Mouse (Mus musculus) forebrain, embryonic 15.5 days (tissue): Measurements from ENCODE around the gene Mmrn1. TPM values are rescaled to one million over a fixed set of nuclear protein-coding genes. Genes with fewer than 3 reads are reported as not detected.

Experiments
- ATAC-seq: fragments of 200-750 bp; cut with Nextera tagmentation; replicated peaks from 2 replicates; pipeline ENCODE4 v1.8.0; 2017; ENCODE audit warnings: mild to moderate bottlenecking, moderate TSS enrichment, moderate library complexity
- H3K27ac ChIP-seq: fragments of 300-500 bp; sonication (generic); replicated peaks from 2 replicates; pipeline ENCODE4 v1.5.1; 2015; ENCODE audit warnings: mild to moderate bottlenecking, inconsistent platforms
- H3K27me3 ChIP-seq: fragments of 300-500 bp; sonication (generic); 2 replicates; pipeline ENCODE4 v1.6.1; 2015; ENCODE audit warnings: inconsistent platforms
- H3K36me3 ChIP-seq: fragments of 300-500 bp; sonication (generic); 2 replicates; pipeline ENCODE4 v1.6.1; 2015; ENCODE audit warnings: mild to moderate bottlenecking, inconsistent platforms
- H3K4me1 ChIP-seq: fragments of 300-500 bp; sonication (generic); 2 replicates; pipeline ENCODE4 v1.6.1; 2015; ENCODE audit warnings: inconsistent platforms
- H3K4me2 ChIP-seq: fragments of 300-500 bp; sonication (generic); replicated peaks from 2 replicates; pipeline ENCODE4 v1.6.1; 2015; ENCODE audit warnings: mild to moderate bottlenecking, inconsistent platforms
- H3K4me3 ChIP-seq: fragments of 300-500 bp; sonication (generic); 2 replicates; pipeline ENCODE4 v1.5.1; 2015; ENCODE audit warnings: mild to moderate bottlenecking, inconsistent platforms
- H3K9ac ChIP-seq: fragments of 300-500 bp; sonication (generic); replicated peaks from 2 replicates; pipeline ENCODE4 v1.6.1; 2015; ENCODE audit warnings: mild to moderate bottlenecking, inconsistent platforms
- H3K9me3 ChIP-seq: fragments of 300-500 bp; sonication (generic); 2 replicates; pipeline ENCODE4 v1.6.1; 2016; ENCODE audit warnings: inconsistent platforms
- WGBS: fragments of 180-500 bp; shearing (Covaris S2); methylation state at CpG from one replicate; pipeline ENCODE4 v1.1.7; 2015; ENCODE audit warnings: mixed read lengths; 5-methylcytosine and 5-hydroxymethylcytosine counted together
- polyA plus RNA-seq: library from polyadenylated mRNA; unstranded; fragments of >200 nt; fragmentation: Nextera tagmentation; extraction: Ambion mirVana; gene quantifications from 2 replicates; pipeline ENCODE4 v1.2.1, GENCODE M21; 2015

Gene Mmrn1
- polyA plus RNA-seq, 1 experiment from 2014 or later, result 1.6 TPM

DNA sequence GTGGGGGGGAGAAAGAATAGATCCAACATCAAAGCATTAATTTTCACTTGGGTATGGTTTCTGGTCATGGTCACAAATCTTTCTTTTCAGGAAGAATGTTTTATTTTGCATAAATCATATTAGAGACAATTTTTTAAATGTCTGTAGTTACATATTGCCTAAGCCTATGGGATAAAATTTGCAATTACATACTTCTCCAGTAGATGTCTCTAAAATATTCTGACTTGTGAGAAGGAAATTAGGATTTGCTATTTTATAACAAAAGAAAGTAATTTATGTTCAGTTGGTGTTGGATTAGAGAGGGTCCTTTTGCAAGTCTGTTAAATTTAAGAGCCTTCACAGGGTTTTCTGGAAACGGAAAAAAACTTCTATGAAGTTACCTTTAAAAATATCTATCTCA is 39.0 kb downstream of the Mmrn1 start:
- H3K27ac ChIP-seq, result no peak overlapping the region
- H3K4me3 ChIP-seq, result no peak overlapping the region
- no peaks in the 10 kb centered on the region for H3K27me3 ChIP-seq
- H3K9ac ChIP-seq, result no peak overlapping the region
- 0 out of 2 replicates have a peak, but pooled peaks cover 6% of the 10 kb centered on the region for H3K4me1 ChIP-seq
- no peak overlapping the region for H3K4me2 ChIP-seq
- no peaks in the 10 kb centered on the region for H3K9me3 ChIP-seq
- WGBS, result 76% methylated on average over 1 of the region's 1 CpGs
- ATAC-seq, result no peak
- H3K36me3 ChIP-seq, result no peaks in the 10 kb centered on the region

DNA sequence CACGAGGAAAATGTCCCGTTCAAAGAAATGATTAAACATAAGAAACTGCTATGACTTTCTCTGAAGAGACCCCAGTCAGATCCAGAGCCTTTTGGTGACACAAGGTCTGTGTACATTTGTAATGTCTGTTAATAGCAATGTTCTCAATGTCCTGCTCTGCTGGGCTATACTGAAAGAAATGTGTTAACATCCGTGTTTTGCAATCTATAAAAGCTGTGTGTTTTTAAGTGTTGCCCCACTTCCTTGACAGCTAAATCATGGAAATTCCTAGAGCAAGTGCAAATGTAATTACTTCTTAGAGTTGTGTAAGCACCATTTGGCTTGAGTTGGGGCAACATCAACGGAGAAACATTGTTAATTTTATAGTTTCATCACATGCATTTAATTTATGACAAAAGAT is 42.2 kb downstream of the Mmrn1 start:
- Histone ChIP-seq H3K4me3 (no peak overlapping the region), H3K9me3 (no peaks in the 10 kb centered on the region), H3K27me3 (no peaks in the 10 kb centered on the region), H3K4me1 (0 out of 2 replicates have a peak, but pooled peaks cover 6% of the 10 kb centered on the region), H3K4me2 (no peak overlapping the region), H3K9ac (no peak overlapping the region), H3K36me3 (no peaks in the 10 kb centered on the region), H3K27ac (no peak overlapping the region)
- no peak for ATAC-seq
- 81% methylated on average over 4 of the region's 4 CpGs for WGBS

DNA sequence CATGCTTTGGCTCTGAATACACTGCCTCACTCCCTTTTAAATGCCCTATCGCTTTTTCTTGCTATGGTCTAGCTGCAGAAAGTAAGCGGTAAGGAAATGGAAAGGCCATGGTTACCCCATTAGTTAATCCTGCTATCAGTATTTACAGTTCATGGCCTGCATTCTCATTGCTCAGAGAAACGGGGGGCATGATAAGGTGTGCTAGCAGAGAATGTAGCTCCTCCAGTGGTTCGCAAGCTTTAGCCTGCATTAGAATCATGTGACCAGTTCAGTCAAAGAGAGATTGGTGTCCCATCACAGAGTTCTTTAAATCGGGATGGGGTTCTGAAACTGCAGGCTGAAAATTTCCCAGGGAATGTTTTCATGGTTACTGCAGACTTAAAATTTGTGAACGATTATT is 44.6 kb downstream of the Mmrn1 start:
- no peak overlapping the region for H3K4me3 ChIP-seq
- no peak overlapping the region for H3K9ac ChIP-seq
- H3K9me3 ChIP-seq, result no peaks in the 10 kb centered on the region
- H3K36me3 ChIP-seq, result no peaks in the 10 kb centered on the region
- H3K27me3 ChIP-seq, result no peaks in the 10 kb centered on the region
- no peak overlapping the region for H3K27ac ChIP-seq
- H3K4me1 ChIP-seq, result no peaks in the 10 kb centered on the region
- no peak for ATAC-seq
- no peak overlapping the region for H3K4me2 ChIP-seq
- WGBS, result 64% methylated on average over 6 of the region's 6 CpGs

DNA sequence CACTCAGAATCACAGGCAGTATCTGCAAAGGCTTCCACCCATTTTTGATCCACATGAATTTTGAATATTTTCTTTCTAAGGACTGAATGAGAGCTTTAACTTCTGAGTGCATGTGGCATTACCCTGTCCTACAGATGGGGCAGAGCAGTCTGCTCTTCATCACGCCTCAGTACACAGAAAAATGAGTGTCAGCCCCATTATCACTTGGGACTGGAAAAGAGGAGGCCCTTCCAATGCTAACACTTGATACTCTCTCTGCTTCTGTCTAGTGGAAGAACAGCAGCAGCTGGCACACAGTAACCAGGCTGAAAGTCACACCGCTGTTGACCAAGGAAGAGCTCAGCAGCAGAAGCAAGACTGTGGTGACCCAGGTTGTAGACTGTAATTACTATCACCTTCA is 46.0 kb downstream of the Mmrn1 start:
- H3K27me3 ChIP-seq, result no peaks in the 10 kb centered on the region
- 64% methylated on average over 2 of the region's 2 CpGs for WGBS
- no peak overlapping the region for H3K4me3 ChIP-seq
- no peaks in the 10 kb centered on the region for H3K36me3 ChIP-seq
- no peaks in the 10 kb centered on the region for H3K4me1 ChIP-seq
- no peak overlapping the region for H3K27ac ChIP-seq
- 0 out of 2 replicates have a peak, but pooled peaks have one; percentile 32 for ATAC-seq
- no peaks in the 10 kb centered on the region for H3K9me3 ChIP-seq
- H3K9ac ChIP-seq, result no peak overlapping the region
- H3K4me2 ChIP-seq, result no peak overlapping the region

DNA sequence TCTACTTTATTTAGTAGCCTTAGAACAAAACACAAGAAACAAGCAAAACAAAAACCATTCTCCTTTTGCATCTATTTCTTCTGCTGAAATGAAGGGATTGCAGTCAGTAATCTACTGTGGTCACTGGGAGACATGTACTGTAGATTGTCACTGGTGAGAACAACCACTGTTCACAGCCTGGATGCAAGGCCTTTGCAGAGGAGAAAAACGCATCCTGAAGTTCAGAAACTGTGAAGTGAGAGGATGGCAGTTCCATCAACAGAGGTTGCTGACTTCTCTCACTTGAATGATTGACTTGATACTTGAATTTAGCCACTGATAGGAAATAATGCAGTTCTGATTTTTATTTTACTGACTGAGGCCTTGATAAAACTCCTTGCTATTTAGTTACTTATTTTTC is 53.8 kb downstream of the Mmrn1 start:
- H3K9ac ChIP-seq, result no peak overlapping the region
- H3K27ac ChIP-seq, result no peak overlapping the region
- no peak for ATAC-seq
- no peak overlapping the region for H3K4me3 ChIP-seq
- no peaks in the 10 kb centered on the region for H3K36me3 ChIP-seq
- H3K9me3 ChIP-seq, result no peaks in the 10 kb centered on the region
- 82% methylated on average over 1 of the region's 1 CpGs for WGBS
- H3K4me2 ChIP-seq, result no peak overlapping the region
- H3K4me1 ChIP-seq, result no peaks in the 10 kb centered on the region
- no peaks in the 10 kb centered on the region for H3K27me3 ChIP-seq

DNA sequence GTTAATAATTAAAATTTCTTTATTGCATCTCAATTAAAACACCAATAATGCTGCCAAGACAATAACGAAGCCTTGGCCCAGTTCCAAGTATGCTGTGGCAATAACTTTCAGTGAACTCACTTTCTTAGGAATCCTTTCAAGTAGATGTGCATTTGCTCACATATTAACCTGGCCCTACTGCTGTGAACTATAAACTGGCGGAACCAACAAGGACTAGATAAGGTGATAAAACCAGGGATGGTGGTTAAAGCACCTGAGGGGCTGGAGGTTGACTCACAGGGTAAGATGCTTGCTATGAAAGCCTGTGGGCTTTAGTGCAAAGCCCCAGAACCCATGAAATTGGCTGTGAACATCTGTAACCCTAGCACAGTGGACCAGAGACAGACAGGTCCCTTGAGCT is 54.3 kb downstream of the Mmrn1 start:
- WGBS, result 71% methylated on average over 2 of the region's 2 CpGs
- no peaks in the 10 kb centered on the region for H3K36me3 ChIP-seq
- H3K4me1 ChIP-seq, result no peaks in the 10 kb centered on the region
- H3K4me3 ChIP-seq, result no peak overlapping the region
- H3K27ac ChIP-seq, result no peak overlapping the region
- no peak overlapping the region for H3K4me2 ChIP-seq
- no peaks in the 10 kb centered on the region for H3K27me3 ChIP-seq
- no peaks in the 10 kb centered on the region for H3K9me3 ChIP-seq
- no peak for ATAC-seq
- H3K9ac ChIP-seq, result no peak overlapping the region

DNA sequence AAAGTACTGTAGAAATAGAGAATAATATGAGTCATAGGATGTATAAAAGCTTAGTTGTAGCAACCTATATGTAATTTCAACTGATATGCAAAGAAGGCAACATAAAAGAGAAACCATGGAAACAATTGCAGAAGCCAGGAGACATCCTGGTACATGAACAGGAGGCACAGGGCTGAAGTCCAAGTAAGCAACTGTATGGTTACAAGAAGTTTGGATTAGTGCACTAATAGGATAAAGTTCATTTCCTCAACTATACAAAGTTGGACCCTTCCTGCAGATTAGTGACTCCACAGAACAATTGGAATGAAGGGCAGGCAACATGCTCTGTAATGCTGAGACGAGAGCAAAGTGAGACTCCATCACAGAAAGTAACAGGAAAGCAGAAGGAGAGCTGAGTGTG is 59.6 kb downstream of the Mmrn1 start:
- no peak overlapping the region for H3K4me3 ChIP-seq
- ATAC-seq, result no peak
- no peaks in the 10 kb centered on the region for H3K9me3 ChIP-seq
- H3K4me1 ChIP-seq, result no peaks in the 10 kb centered on the region
- 51% methylated on average over 1 of the region's 1 CpGs for WGBS
- no peak overlapping the region for H3K9ac ChIP-seq
- H3K36me3 ChIP-seq, result no peaks in the 10 kb centered on the region
- H3K27me3 ChIP-seq, result no peaks in the 10 kb centered on the region
- no peak overlapping the region for H3K27ac ChIP-seq
- no peak overlapping the region for H3K4me2 ChIP-seq

DNA sequence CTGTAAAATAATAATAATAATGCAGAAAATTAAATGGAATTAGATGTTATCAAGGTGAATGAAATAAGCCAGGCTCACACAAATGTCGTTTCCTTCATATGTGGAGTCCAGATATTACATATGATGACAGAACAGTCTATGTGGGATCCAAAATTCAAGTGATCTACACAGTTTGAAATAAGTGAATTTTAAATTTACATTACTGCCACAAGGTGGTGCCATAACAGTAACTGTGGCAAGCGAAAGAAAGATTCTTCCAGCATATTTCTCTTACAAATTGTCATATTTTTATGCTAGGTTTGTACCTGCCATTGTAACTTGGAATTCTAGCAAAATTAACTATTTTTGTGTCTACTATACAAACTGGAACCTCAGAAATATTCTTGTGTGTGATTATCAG is 61.1 kb downstream of the Mmrn1 start:
- WGBS, result 50% methylated on average over 2 of the region's 2 CpGs
- Histone ChIP-seq H3K27me3 (no peaks in the 10 kb centered on the region), H3K36me3 (no peaks in the 10 kb centered on the region), H3K4me2 (no peak overlapping the region), H3K4me1 (no peaks in the 10 kb centered on the region), H3K9ac (no peak overlapping the region), H3K27ac (no peak overlapping the region), H3K9me3 (no peaks in the 10 kb centered on the region), H3K4me3 (no peak overlapping the region)
- no peak for ATAC-seq

DNA sequence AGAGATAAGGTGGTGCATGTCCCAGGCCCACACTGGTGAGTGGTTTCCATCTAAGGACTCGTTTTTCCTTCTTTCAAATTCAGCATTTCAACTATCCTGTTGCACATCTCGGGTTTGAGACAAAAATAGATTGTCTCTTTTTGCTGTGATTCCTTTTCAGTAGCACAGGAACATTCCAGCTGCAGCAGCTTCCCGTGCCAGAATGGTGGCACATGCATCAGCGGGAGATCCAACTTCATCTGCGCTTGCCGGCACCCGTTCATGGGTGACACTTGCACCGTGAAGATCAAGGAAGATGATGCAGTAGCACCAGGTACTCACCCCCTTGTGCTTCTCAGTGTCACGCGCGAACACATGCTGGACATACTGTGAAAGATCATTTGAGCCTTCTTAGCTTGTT is 62.1 kb downstream of the Mmrn1 start:
- no peak overlapping the region for H3K4me3 ChIP-seq
- no peaks in the 10 kb centered on the region for H3K27me3 ChIP-seq
- no peaks in the 10 kb centered on the region for H3K9me3 ChIP-seq
- H3K4me2 ChIP-seq, result no peak overlapping the region
- whole genome bisulfite sequencing, result 85% methylated on average over 11 of the region's 11 CpGs
- no peaks in the 10 kb centered on the region for H3K36me3 ChIP-seq
- H3K9ac ChIP-seq, result no peak overlapping the region
- no peak overlapping the region for H3K27ac ChIP-seq
- no peaks in the 10 kb centered on the region for H3K4me1 ChIP-seq
- ATAC-seq, result no peak

DNA sequence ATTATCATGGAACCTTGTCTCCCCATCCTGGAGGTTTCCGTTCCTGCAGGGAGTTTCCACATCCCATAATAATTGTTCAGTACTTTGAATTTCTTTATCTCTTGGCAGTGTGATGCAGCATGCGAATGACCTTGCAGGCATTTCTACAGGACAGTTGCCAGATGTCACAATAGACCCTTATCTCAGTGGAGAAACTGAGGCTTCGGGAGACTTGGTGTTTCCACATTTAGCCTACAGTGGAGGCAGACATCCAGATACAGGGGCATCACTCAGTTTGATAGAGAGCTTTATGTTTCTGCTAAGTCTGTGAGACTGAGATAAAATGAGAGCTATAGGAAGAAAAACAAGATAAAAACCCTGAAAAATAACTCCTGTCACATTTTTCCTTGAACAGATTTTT is 63.0 kb downstream of the Mmrn1 start:
- Histone ChIP-seq H3K4me1 (no peaks in the 10 kb centered on the region), H3K4me3 (no peak overlapping the region)
- ATAC-seq, result no peak

DNA sequence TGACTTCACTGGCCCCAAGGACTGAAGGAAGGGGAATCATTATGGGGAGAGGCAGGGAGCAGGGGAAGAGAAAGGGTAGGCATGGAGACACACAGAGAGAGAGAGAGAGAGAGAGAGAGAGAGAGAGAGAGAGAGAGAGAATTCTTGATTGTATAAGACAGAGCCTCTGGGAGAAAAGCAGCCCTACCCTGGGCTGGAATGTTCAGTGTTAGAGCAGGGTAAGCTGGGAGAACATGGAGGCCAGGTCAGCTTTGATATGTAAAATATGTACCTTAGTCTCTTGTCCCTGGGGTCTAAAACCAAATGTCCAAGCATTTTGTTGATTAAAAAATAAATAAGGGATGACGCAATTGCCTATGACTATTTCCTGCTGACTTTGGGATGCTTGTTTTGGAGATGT is 67.6 kb downstream of the Mmrn1 start:
- peaks cover 7% of the 10 kb centered on the region for H3K4me1 ChIP-seq
- H3K27ac ChIP-seq, result no peak overlapping the region
- ATAC-seq, result no peak
- H3K4me3 ChIP-seq, result no peak overlapping the region
- H3K27me3 ChIP-seq, result no peaks in the 10 kb centered on the region
- no peaks in the 10 kb centered on the region for H3K36me3 ChIP-seq
- H3K9me3 ChIP-seq, result no peaks in the 10 kb centered on the region
- no peak overlapping the region for H3K4me2 ChIP-seq
- 100% methylated on average over 1 of the region's 1 CpGs for WGBS
- no peak overlapping the region for H3K9ac ChIP-seq

More for the DNA sequence above, 63.0 kb downstream of the Mmrn1 start:
- Histone ChIP-seq H3K9ac (no peak overlapping the region), H3K4me2 (no peak overlapping the region), H3K27ac (no peak overlapping the region), H3K27me3 (no peaks in the 10 kb centered on the region), H3K9me3 (no peaks in the 10 kb centered on the region), H3K36me3 (no peaks in the 10 kb centered on the region)
- WGBS, result 98% methylated on average over 3 of the region's 3 CpGs

DNA sequence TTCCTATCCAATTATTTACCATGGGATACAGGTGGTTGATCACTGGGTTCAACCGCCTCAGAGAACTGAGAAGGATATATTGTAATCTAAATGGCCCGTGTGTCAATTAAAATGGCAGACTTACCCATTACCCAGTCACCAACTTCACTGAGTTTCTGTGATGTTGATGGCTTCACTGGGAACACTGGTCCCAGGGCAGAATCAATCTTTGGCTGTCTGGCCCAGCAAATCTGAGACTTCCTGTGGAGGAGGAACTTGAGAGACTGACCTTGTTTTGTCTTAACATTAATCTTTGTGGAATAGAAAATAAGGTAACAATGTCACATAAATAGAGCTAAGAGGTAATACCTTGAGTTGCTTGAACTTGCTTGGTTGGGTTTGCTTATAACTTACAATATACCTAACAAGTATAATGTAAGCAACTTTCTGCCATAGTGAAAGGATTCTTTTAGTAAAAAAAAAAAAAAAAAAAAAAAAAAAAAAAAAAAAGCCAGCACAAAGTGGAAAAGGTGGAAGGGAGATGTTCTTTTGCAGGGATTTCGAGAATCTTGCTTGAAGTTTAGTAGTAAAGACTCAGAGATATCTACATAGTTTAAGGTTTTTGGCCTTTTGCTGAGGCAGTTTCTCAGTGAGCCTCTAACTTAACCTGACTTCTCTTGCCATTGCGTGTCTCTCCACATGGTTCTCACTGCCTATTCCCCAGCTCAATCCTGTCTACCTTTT is 68.8 kb downstream of the Mmrn1 start:
- no peak for ATAC-seq
- no peak overlapping the region for H3K4me2 ChIP-seq
- H3K36me3 ChIP-seq, result no peaks in the 10 kb centered on the region
- no peak overlapping the region for H3K9ac ChIP-seq
- no peak overlapping the region for H3K4me3 ChIP-seq
- peaks cover 7% of the 10 kb centered on the region for H3K4me1 ChIP-seq
- WGBS, result 68% methylated on average over 4 of the region's 4 CpGs
- H3K9me3 ChIP-seq, result no peaks in the 10 kb centered on the region
- no peak overlapping the region for H3K27ac ChIP-seq
- H3K27me3 ChIP-seq, result no peaks in the 10 kb centered on the region

DNA sequence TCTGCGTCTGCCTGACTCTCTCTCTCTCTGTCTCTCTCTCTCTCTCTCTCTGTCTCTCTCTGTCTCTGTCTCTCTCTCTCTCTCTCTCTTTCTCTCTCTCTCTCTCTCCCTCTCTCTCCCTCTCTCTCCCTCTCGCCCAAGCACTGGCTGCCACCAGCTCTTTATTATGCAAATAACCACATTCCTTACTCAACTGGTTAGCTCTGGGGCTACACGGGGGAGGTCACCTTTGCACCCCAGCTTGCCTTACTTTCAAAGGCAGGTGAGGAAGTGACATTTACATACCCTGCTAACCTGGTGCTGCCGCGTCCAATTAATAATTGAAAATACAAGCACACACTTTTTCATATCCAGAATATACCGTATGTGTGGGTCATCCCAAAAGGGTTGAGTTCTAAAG is 69.3 kb downstream of the Mmrn1 start:
- no peaks in the 10 kb centered on the region for H3K36me3 ChIP-seq
- ATAC-seq, result no peak
- peaks cover 7% of the 10 kb centered on the region for H3K4me1 ChIP-seq
- no peaks in the 10 kb centered on the region for H3K27me3 ChIP-seq
- no peaks in the 10 kb centered on the region for H3K9me3 ChIP-seq
- 13% methylated on average over 6 of the region's 6 CpGs for WGBS
- no peak overlapping the region for H3K4me2 ChIP-seq
- H3K27ac ChIP-seq, result no peak overlapping the region
- no peak overlapping the region for H3K9ac ChIP-seq
- H3K4me3 ChIP-seq, result no peak overlapping the region
